Mouse (Mus musculus): ENCODE measurements around the gene Thsd4.

- TF ChIP-seq CTCF (IDR thresholded peaks at IDR 0.05; ENCODE audit: extremely low read depth, insufficient read length, insufficient replicate concordance, low read depth, low read length) (no peak), POLR2A (IDR thresholded peaks at IDR 0.05; ENCODE audit: low read depth, low read length) (no peak)
Observed at GRCm38 (mm10) chr9:60364166-60364781, 157.6 kb downstream of the Thsd4 start.

Measured in small intestine, adult 2 months (tissue).